Mouse (Mus musculus) lung, embryonic 14.5 days (tissue): ENCODE results near the gene Gm20708. TPM values are rescaled to one million over a fixed set of nuclear protein-coding genes. Genes with fewer than 3 reads are reported as not detected.

Source experiments
- ATAC-seq: fragments of 200-750 bp; cut with Nextera tagmentation; 2 replicates; pipeline ENCODE4 v1.8.0; 2017; ENCODE audit warnings: mild to moderate bottlenecking, moderate TSS enrichment, moderate library complexity; ENCODE audit not compliant: insufficient read depth
- DNase-seq: peaks from one replicate; pipeline ENCODE4 v3.0.0-alpha.2; 2015
- H3K27ac ChIP-seq: fragments of 300-500 bp; sonication (generic); 2 replicates; pipeline ENCODE4 v1.5.1; 2014; ENCODE audit warnings: low read depth, mild to moderate bottlenecking, moderate library complexity
- H3K27me3 ChIP-seq: fragments of 300-500 bp; sonication (generic); 2 replicates; pipeline ENCODE4 v1.6.1; 2014; ENCODE audit warnings: low read length, control low read depth; ENCODE audit not compliant: insufficient read depth
- H3K36me3 ChIP-seq: fragments of 300-500 bp; sonication (generic); 2 replicates; pipeline ENCODE4 v1.6.1; 2014; ENCODE audit warnings: control low read depth; ENCODE audit not compliant: insufficient read depth
- H3K4me1 ChIP-seq: fragments of 300-500 bp; sonication (generic); 2 replicates; pipeline ENCODE4 v1.6.1; 2014; ENCODE audit warnings: antibody characterized with exemption, control low read depth; ENCODE audit not compliant: insufficient read depth
- H3K4me2 ChIP-seq: fragments of 300-500 bp; sonication (generic); 2 replicates; pipeline ENCODE4 v1.6.1; 2014; ENCODE audit warnings: mild to moderate bottlenecking
- H3K4me3 ChIP-seq: fragments of 300-500 bp; sonication (generic); 2 replicates; pipeline ENCODE4 v1.5.1; 2014; ENCODE audit warnings: low read depth, low read length
- H3K9ac ChIP-seq: fragments of 300-500 bp; sonication (generic); 2 replicates; pipeline ENCODE4 v1.6.1; 2014
- H3K9me3 ChIP-seq: fragments of 300-500 bp; sonication (generic); 2 replicates; pipeline ENCODE4 v1.6.1; 2016; ENCODE audit warnings: low read depth, low read length, control low read depth
- CTCF ChIP-seq: IDR thresholded peaks from 2 replicates; pipeline ENCODE4 v1.5.1; 2016; ENCODE audit warnings: antibody characterized with exemption, low read depth
- WGBS: fragments of 180-500 bp; shearing (Covaris S2); extraction: QIAGEN DNeasy Blood & Tissue Kit; methylation state at CpG from one replicate; pipeline ENCODE4 v1.1.7; 2014; 5-methylcytosine and 5-hydroxymethylcytosine counted together
- polyA plus RNA-seq: library from polyadenylated mRNA; unstranded; fragments of >200 nt; fragmentation: Nextera tagmentation; extraction: Ambion mirVana; gene quantifications from 2 replicates; pipeline ENCODE4 v1.2.1, GENCODE M21; 2014

Gene Gm20708
- polyA plus RNA-seq, 1 experiment from 2014 or later: 0.30 TPM

DNA sequence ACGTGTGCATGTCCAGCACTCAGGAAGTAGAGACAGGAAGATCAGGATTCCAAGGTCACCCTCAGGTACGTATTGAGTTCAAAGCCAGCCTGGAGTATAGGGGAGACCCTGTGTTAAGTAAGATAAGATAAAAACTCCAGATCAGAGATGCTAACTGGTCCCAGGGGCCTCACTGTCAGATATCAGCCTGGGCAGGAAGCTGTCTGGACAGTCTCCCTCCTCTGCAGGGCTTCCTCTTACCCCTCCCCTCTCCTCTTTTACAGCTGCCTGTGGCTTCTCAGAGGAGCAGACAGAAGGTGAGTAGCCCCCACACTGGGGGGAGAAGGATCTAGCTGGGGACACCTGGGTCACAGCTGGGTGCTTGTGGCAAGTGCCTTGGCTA is 11.3 kb upstream of the Gm20708 start:
- Histone ChIP-seq H3K27me3 (no peaks in the 10 kb centered on the region), H3K4me3 (peak overlapping the region; percentile 5; the same call in 1 of the 2 replicates), H3K9ac (no peak overlapping the region), H3K36me3 (no peaks in the 10 kb centered on the region), H3K4me1 (no peaks in the 10 kb centered on the region), H3K9me3 (no peaks in the 10 kb centered on the region), H3K4me2 (peak overlapping the region; percentile 10; the same call in 1 of the 2 replicates), H3K27ac (no peak overlapping the region)
- TF ChIP-seq CTCF: no peak
- ATAC-seq: no peak; the same call in 1 of the 2 replicates
- WGBS: 22% methylated on average over 2 of the region's 2 CpGs
- DNase-seq: no peak

DNA sequence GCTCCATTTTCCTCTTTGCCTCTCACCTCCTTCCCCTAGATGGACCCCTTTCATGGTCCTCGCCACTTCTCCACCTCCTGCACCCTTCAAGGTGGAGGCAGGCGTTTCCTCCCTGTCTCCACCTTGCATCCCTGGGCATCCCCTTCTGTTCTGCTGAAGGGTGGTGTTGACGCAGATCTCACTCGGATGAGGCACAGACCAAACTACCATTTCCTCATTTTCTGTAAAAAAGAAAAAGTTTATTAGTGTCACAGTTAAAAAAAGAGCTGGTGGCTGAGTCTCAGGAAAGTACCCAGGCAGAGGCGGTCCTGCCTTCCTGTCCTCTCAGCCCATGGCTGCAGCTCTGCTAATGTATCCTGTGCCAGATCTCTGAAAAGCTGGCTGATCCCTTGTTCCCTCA is 10.3 kb upstream of the Gm20708 start:
- H3K9me3 ChIP-seq: no peaks in the 10 kb centered on the region
- 0 out of 2 replicates have a peak overlapping the region, but pooled peaks have one; percentile 9 for H3K9ac ChIP-seq
- peak overlapping the region; percentile 1; the same call in 1 of the 2 replicates for H3K4me3 ChIP-seq
- no peak for DNase-seq
- H3K27ac ChIP-seq: no peak overlapping the region
- no peak overlapping the region; the same call in 1 of the 2 replicates for H3K4me2 ChIP-seq
- no peaks in the 10 kb centered on the region for H3K27me3 ChIP-seq
- no peak for ATAC-seq
- H3K4me1 ChIP-seq: no peaks in the 10 kb centered on the region
- no peaks in the 10 kb centered on the region for H3K36me3 ChIP-seq
- 58% methylated on average over 5 of the region's 5 CpGs for WGBS
- TF ChIP-seq CTCF: no peak

DNA sequence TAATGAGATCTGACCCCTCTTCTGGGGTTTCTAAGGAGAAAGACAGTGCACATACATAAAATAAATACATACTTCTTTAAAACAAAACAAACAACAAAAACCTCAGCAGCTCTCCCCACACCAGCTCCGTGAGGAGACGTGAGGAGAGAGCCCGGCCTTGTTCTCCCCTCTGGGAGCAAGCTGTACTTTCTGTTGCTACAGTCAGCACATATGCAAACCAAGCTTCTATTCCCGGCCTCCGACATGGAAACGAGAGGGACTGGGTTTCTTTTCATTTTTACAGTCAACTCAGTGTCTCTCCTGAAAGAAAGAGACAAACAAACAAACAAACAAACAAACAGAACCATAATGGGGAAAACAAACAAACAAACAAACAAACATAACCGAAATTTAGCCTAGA is 9.4 kb upstream of the Gm20708 start:
- Histone ChIP-seq H3K4me2 (no peak overlapping the region), H3K36me3 (no peaks in the 10 kb centered on the region)
- WGBS: 78% methylated on average over 7 of the region's 7 CpGs

DNA sequence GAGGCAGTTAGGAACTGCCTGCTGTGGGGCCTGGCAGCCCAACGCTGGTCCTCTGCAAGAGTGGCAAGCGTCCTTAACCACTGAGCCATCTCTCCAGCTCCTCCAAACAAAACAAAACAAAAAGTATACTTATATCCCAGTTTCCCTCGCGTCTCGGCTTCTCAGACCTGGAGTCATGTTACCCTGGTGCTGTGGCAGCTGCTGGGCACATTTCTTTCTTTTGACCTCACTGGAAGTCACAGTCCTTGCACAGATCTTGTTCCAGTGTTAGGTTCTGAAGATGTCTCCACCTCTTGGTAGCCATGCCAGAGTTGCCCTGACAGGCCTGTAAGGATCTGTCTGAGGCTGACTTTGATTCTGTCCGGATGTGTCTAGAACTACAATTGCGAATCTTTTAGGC is 7.8 kb upstream of the Gm20708 start:
- no peak for TF ChIP-seq CTCF
- ATAC-seq: no peak
- Histone ChIP-seq H3K9me3 (no peaks in the 10 kb centered on the region), H3K9ac (no peak overlapping the region), H3K27ac (no peak overlapping the region), H3K36me3 (no peaks in the 10 kb centered on the region), H3K27me3 (no peaks in the 10 kb centered on the region), H3K4me3 (no peak overlapping the region), H3K4me2 (no peak overlapping the region), H3K4me1 (no peaks in the 10 kb centered on the region)
- no peak for DNase-seq
- 58% methylated on average over 7 of the region's 7 CpGs for WGBS

More for the DNA sequence above, 9.4 kb upstream of the Gm20708 start:
- no peak overlapping the region for H3K4me3 ChIP-seq
- no peaks in the 10 kb centered on the region for H3K4me1 ChIP-seq
- no peaks in the 10 kb centered on the region for H3K9me3 ChIP-seq
- no peak overlapping the region for H3K27ac ChIP-seq
- no peak for DNase-seq
- ATAC-seq: no peak
- no peak overlapping the region for H3K9ac ChIP-seq
- TF ChIP-seq CTCF: no peak
- H3K27me3 ChIP-seq: no peaks in the 10 kb centered on the region

DNA sequence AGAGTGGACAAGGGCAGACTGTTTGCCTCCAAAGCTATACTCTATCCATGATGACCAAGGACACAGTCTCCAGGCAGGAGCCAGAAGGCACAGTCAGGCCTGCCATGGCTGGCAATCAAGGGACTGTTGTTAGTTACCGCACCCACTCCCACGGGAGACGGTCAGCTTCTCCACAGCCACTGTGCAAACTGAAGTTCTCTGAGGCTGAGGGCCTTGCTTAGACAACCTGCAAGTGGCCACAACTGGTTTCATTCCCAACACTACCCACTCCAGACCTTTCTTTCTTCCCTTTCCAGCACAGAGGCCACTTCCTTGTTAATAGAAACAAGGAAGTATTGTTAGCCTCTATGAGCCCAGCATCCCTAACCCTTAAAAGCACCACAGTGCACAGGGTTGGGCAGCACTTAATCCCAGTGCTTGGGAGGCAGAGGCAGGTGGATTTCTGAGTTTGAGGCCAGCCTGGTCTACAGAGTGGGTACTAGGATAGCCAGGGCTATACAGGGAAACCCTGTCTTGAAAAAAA is 6.2 kb upstream of the Gm20708 start:
- DNase-seq (no peak), ATAC-seq (no peak)
- Histone ChIP-seq H3K4me1 (no peaks in the 10 kb centered on the region), H3K27ac (no peak overlapping the region), H3K9ac (no peak overlapping the region), H3K36me3 (no peaks in the 10 kb centered on the region), H3K4me2 (no peak overlapping the region), H3K27me3 (no peaks in the 10 kb centered on the region), H3K9me3 (no peaks in the 10 kb centered on the region), H3K4me3 (no peak overlapping the region)
- no peak for TF ChIP-seq CTCF
- 79% methylated on average over 3 of the region's 3 CpGs for WGBS

DNA sequence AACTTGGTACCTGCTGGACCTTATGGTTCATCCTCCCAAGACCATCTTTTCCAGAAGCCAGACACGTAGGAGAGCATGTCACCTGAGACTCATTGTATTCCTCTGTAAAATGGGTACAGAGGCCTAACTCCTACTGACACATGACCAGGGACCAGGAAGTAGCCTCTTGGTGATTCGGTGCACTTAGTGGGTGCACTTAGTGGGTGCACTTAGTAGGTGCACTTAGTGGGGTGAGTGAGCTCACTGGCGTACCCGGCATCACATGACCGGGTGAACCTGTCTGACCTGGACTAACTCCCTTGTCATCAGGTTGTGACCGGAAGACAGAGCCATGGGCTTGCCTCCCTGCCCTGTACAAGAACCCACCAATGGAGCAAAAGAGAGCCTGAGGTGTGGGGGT is 2.7 kb upstream of the Gm20708 start:
- no peak for ATAC-seq

DNA sequence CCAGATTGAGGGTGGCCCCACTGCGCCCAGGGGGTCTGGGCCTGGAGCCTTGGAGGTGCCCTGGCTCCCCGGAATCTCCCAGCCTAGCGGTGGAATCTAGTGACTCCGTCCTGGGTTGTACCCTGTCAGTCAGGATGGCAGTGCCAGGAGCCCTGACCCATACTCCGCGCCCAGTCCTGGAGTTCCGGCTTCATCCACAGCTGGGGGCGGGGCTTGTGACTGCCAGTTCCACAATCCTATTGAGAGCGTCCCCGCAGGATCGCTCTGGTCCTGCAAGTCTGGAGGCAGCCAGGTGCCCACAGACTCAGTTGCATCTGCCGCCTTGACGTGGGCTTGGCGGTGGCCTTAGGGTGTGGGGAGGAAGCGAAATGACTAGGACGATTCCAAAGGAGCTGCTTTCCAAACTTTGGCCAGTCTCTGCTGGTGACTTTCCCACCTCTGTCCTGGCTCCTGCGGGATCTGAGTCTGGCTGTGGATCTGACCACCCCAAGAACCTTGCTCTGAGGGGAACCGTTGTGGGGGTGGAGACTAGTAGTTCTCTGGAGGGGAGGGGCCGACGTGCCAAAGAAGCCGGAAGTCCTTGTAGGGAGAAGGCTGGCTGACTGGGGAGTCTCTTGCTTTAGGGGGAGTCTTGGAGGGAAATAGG is 1.1 kb downstream of the Gm20708 start:
- peak overlapping the region; percentile 59 for H3K27ac ChIP-seq
- WGBS: 1% methylated on average over 21 of the region's 21 CpGs
- no peaks in the 10 kb centered on the region for H3K27me3 ChIP-seq
- peak; percentile 90 for DNase-seq
- H3K9me3 ChIP-seq: no peaks in the 10 kb centered on the region
- H3K9ac ChIP-seq: peak overlapping the region; percentile 69
- peaks cover 9% of the 10 kb centered on the region; the same call in 1 of the 2 replicates for H3K4me1 ChIP-seq
- peaks cover 37% of the 10 kb centered on the region for H3K36me3 ChIP-seq
- peak overlapping the region; percentile 99 for H3K4me2 ChIP-seq
- H3K4me3 ChIP-seq: peak overlapping the region; percentile 86
- ATAC-seq: peak; percentile 79
- TF ChIP-seq CTCF: peak; percentile 77

More for the DNA sequence above, 2.7 kb upstream of the Gm20708 start:
- 86% methylated on average over 6 of the region's 6 CpGs for WGBS
- H3K36me3 ChIP-seq: no peaks in the 10 kb centered on the region
- H3K4me2 ChIP-seq: no peak overlapping the region
- no peaks in the 10 kb centered on the region for H3K27me3 ChIP-seq
- H3K9me3 ChIP-seq: no peaks in the 10 kb centered on the region
- no peak for TF ChIP-seq CTCF
- H3K4me3 ChIP-seq: no peak overlapping the region
- no peak for DNase-seq
- H3K27ac ChIP-seq: no peak overlapping the region
- peaks cover 9% of the 10 kb centered on the region; the same call in 1 of the 2 replicates for H3K4me1 ChIP-seq
- H3K9ac ChIP-seq: no peak overlapping the region
